Mouse (Mus musculus) neural tube, embryonic 14.5 days (tissue): ENCODE results near the gene Pop7. TPM values are rescaled to one million over a fixed set of nuclear protein-coding genes. Genes with fewer than 3 reads are reported as not detected.

Experiments
- ATAC-seq: fragments of 200-750 bp; cut with Nextera tagmentation; 2 replicates; pipeline ENCODE4 v1.8.0; 2017; ENCODE audit warnings: low read depth, mild to moderate bottlenecking, moderate TSS enrichment, moderate library complexity
- H3K27ac ChIP-seq: fragments of 300-500 bp; sonication (generic); 2 replicates; pipeline ENCODE4 v1.5.1; 2014; ENCODE audit warnings: low read depth, mild to moderate bottlenecking, control low read depth, low read length, moderate library complexity, mixed read lengths
- H3K27me3 ChIP-seq: fragments of 300-500 bp; sonication (generic); 2 replicates; pipeline ENCODE4 v1.6.1; 2014; ENCODE audit warnings: low read length; ENCODE audit not compliant: control insufficient read depth, insufficient read depth
- H3K36me3 ChIP-seq: fragments of 300-500 bp; sonication (generic); 2 replicates; pipeline ENCODE4 v1.6.1; 2014; ENCODE audit warnings: low read length, mixed read lengths; ENCODE audit not compliant: control insufficient read depth, insufficient read depth
- H3K4me1 ChIP-seq: fragments of 300-500 bp; sonication (generic); 2 replicates; pipeline ENCODE4 v1.6.1; 2014; ENCODE audit warnings: low read length; ENCODE audit not compliant: control insufficient read depth, insufficient read depth
- H3K4me2 ChIP-seq: fragments of 300-500 bp; sonication (generic); 2 replicates; pipeline ENCODE4 v1.6.1; 2014; ENCODE audit warnings: mild to moderate bottlenecking, low read depth, low read length, control low read depth
- H3K4me3 ChIP-seq: fragments of 300-500 bp; sonication (generic); 2 replicates; pipeline ENCODE4 v1.5.1; 2014; ENCODE audit warnings: low read depth, low read length, control low read depth, mixed read lengths
- H3K9ac ChIP-seq: fragments of 300-500 bp; sonication (generic); replicated peaks from 2 replicates; pipeline ENCODE4 v1.6.1; 2014; ENCODE audit warnings: low read depth, mild to moderate bottlenecking, control low read depth, low read length, mixed read lengths
- H3K9me3 ChIP-seq: fragments of 300-500 bp; sonication (generic); 2 replicates; pipeline ENCODE4 v1.6.1; 2016; ENCODE audit warnings: low read length; ENCODE audit not compliant: control insufficient read depth
- WGBS: fragments of 180-500 bp; shearing (Covaris S2); extraction: QIAGEN DNeasy Blood & Tissue Kit; methylation state at CpG from one replicate; pipeline ENCODE4 v1.1.7; 2014; 5-methylcytosine and 5-hydroxymethylcytosine counted together
- polyA plus RNA-seq: library from polyadenylated mRNA; unstranded; fragments of >200 nt; fragmentation: Nextera tagmentation; extraction: Ambion mirVana; gene quantifications from 2 replicates; pipeline ENCODE4 v1.2.1, GENCODE M21; 2014

Pop7 gene
- polyA plus RNA-seq, 1 experiment from 2014 or later = 98.3 TPM

- no peak overlapping the region for H3K4me3 ChIP-seq
- H3K4me2 ChIP-seq = no peak overlapping the region
- no peak overlapping the region for H3K9ac ChIP-seq
- 58% methylated on average over 4 of the region's 4 CpGs for WGBS
- no peaks in the 10 kb centered on the region for H3K4me1 ChIP-seq
- H3K36me3 ChIP-seq = no peaks in the 10 kb centered on the region
- ATAC-seq = no peak
- H3K9me3 ChIP-seq = no peaks in the 10 kb centered on the region
- H3K27ac ChIP-seq = no peak overlapping the region
- H3K27me3 ChIP-seq = no peaks in the 10 kb centered on the region
Measured at GRCm38 (mm10) chr5:137491559-137491958, 10.8 kb downstream of the Pop7 start.

- Histone ChIP-seq H3K4me3 (no peak overlapping the region), H3K4me1 (no peaks in the 10 kb centered on the region), H3K9me3 (no peaks in the 10 kb centered on the region), H3K27ac (no peak overlapping the region), H3K27me3 (no peaks in the 10 kb centered on the region), H3K4me2 (no peak overlapping the region), H3K36me3 (no peaks in the 10 kb centered on the region), H3K9ac (no peak overlapping the region)
- 90% methylated on average over 7 of the region's 7 CpGs for whole genome bisulfite sequencing
- ATAC-seq = no peak
Measured at GRCm38 (mm10) chr5:137487616-137488015, 14.7 kb downstream of the Pop7 start.

- Histone ChIP-seq H3K27ac (no peak overlapping the region), H3K4me3 (no peak overlapping the region), H3K9me3 (no peaks in the 10 kb centered on the region), H3K4me1 (no peaks in the 10 kb centered on the region), H3K36me3 (no peaks in the 10 kb centered on the region), H3K9ac (no peak overlapping the region; the same call in 1 of the 2 replicates), H3K27me3 (no peaks in the 10 kb centered on the region), H3K4me2 (peak overlapping the region; percentile 33)
- ATAC-seq = no peak
- whole genome bisulfite sequencing = under 1% methylated on average over 16 of the region's 17 CpGs
Measured at GRCm38 (mm10) chr5:137485851-137486155, 16.5 kb downstream of the Pop7 start.

- no peaks in the 10 kb centered on the region for H3K27me3 ChIP-seq
- H3K4me3 ChIP-seq = no peak overlapping the region
- H3K9ac ChIP-seq = no peak overlapping the region; the same call in 1 of the 2 replicates
- no peak for ATAC-seq
- H3K36me3 ChIP-seq = no peaks in the 10 kb centered on the region
- no peaks in the 10 kb centered on the region for H3K9me3 ChIP-seq
- H3K4me1 ChIP-seq = no peaks in the 10 kb centered on the region
- WGBS = 5% methylated on average over 30 of the region's 30 CpGs
- H3K4me2 ChIP-seq = peak overlapping the region; percentile 33
- no peak overlapping the region for H3K27ac ChIP-seq
Measured at GRCm38 (mm10) chr5:137485071-137485850, 17.1 kb downstream of the Pop7 start.

GRCm38 (mm10) chr5:137481897-137482296 is 20.4 kb downstream of the Pop7 start:
- no peak overlapping the region for H3K4me3 ChIP-seq
- H3K4me1 ChIP-seq = no peaks in the 10 kb centered on the region
- H3K9me3 ChIP-seq = no peaks in the 10 kb centered on the region
- no peak overlapping the region for H3K9ac ChIP-seq
- H3K36me3 ChIP-seq = no peaks in the 10 kb centered on the region
- no peak overlapping the region for H3K4me2 ChIP-seq
- WGBS = 12% methylated on average over 8 of the region's 8 CpGs
- no peak overlapping the region for H3K27ac ChIP-seq
- no peak for ATAC-seq
- H3K27me3 ChIP-seq = no peaks in the 10 kb centered on the region

- H3K36me3 ChIP-seq = no peaks in the 10 kb centered on the region
- H3K4me3 ChIP-seq = no peak overlapping the region
- H3K9me3 ChIP-seq = no peaks in the 10 kb centered on the region
- no peak overlapping the region for H3K4me2 ChIP-seq
- H3K9ac ChIP-seq = no peak overlapping the region
- no peaks in the 10 kb centered on the region for H3K27me3 ChIP-seq
- ATAC-seq = no peak
- H3K27ac ChIP-seq = no peak overlapping the region
- no peaks in the 10 kb centered on the region for H3K4me1 ChIP-seq
Measured at GRCm38 (mm10) chr5:137481138-137481537, 21.2 kb downstream of the Pop7 start.

GRCm38 (mm10) chr5:137476964-137477363 is 25.4 kb downstream of the Pop7 start, which contains the start of gene Zan:
Zan (minus strand) TSS chr5:137477064.
- WGBS = 84% methylated on average over 5 of the region's 5 CpGs
- ATAC-seq = no peak
- H3K27ac ChIP-seq = no peak within 1 kb of the TSS

GRCm38 (mm10) chr5:137474351-137474750 is 28.0 kb downstream of the Pop7 start:
- H3K36me3 ChIP-seq = no peaks in the 10 kb centered on the region
- WGBS = 15% methylated on average over 2 of the region's 2 CpGs

More at GRCm38 (mm10) chr5:137476964-137477363, 25.4 kb downstream of the Pop7 start, which contains the start of gene Zan:
- Histone ChIP-seq H3K27me3 (no peaks in the 10 kb centered on the region), H3K4me1 (no peaks in the 10 kb centered on the region), H3K4me3 (no peak within 1 kb of the TSS), H3K9me3 (no peaks in the 10 kb centered on the region), H3K4me2 (no peak within 1 kb of the TSS), H3K9ac (no peak within 1 kb of the TSS), H3K36me3 (no peaks in the 10 kb centered on the region)

GRCm38 (mm10) chr5:137472252-137472904 is 29.9 kb downstream of the Pop7 start:
- H3K9me3 ChIP-seq = no peaks in the 10 kb centered on the region
- H3K4me2 ChIP-seq = no peak overlapping the region
- ATAC-seq = no peak
- 69% methylated on average over 5 of the region's 5 CpGs for WGBS
- no peak overlapping the region for H3K9ac ChIP-seq
- no peak overlapping the region for H3K27ac ChIP-seq
- no peak overlapping the region for H3K4me3 ChIP-seq
- H3K36me3 ChIP-seq = no peaks in the 10 kb centered on the region
- no peaks in the 10 kb centered on the region for H3K27me3 ChIP-seq
- no peaks in the 10 kb centered on the region for H3K4me1 ChIP-seq

More at GRCm38 (mm10) chr5:137474351-137474750, 28.0 kb downstream of the Pop7 start:
- no peak overlapping the region for H3K4me3 ChIP-seq
- no peaks in the 10 kb centered on the region for H3K9me3 ChIP-seq
- no peaks in the 10 kb centered on the region for H3K4me1 ChIP-seq
- no peak overlapping the region for H3K4me2 ChIP-seq
- ATAC-seq = no peak
- H3K9ac ChIP-seq = no peak overlapping the region
- no peak overlapping the region for H3K27ac ChIP-seq
- no peaks in the 10 kb centered on the region for H3K27me3 ChIP-seq
